Mouse (Mus musculus): ENCODE measurements around the gene Olfr609. TPM values are rescaled to one million over a fixed set of nuclear protein-coding genes. Genes with fewer than 3 reads are reported as not detected.
"Not testable (repeated sequence)": the region's sequence is repeated elsewhere in the genome, so short reads cannot be mapped to it uniquely, and the experiment has no call there.

Olfr609 gene
- polyA plus RNA-seq (2015; fragmentation: Nextera tagmentation; extraction: Ambion mirVana) = not detected in 2 replicates

- 51% methylated on average over 1 of the region's 1 CpGs for WGBS
- no peaks in the 10 kb centered on the region for H3K9me3 ChIP-seq (replicated peaks; ENCODE audit: control insufficient read depth, low read length)
These were observed at the start of gene Olfr609 for GRCm38 (mm10) chr7:103497962-103498361. Olfr609 (minus strand) TSS chr7:103498062.

DNA sequence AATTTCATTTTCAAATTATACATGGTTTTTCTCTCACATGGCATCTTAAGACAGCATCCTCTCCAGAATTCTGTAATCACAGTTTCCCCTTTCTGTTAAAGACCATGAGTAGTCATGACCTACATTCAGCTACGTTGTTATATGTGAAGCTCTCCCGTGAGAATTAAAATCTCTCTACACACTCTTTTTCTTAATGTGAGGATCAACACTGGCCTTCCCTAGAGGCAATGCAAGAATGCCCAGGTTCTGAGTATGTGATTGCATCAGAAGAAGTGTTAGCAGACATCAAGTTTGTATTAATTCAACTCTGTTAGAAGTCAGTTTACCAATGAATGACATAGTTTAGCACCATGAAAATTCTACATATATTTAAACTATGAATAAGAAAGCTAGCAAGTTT, 44.8 kb upstream of the Olfr609 start, which contains the start of gene Olfr612:
Gene Olfr612, minus strand, starts transcription at position 101 of the 400 bp plus-strand sequence.
- WGBS = 70% methylated on average over 2 of the region's 2 CpGs

More at GRCm38 (mm10) chr7:103497962-103498361, at the start of gene Olfr609:
- no peak for ATAC-seq (replicated peaks; ENCODE audit: extremely low read depth, insufficient read depth, low FRiP score)
- Histone ChIP-seq H3K27me3 (ENCODE audit: control insufficient read depth, insufficient read depth, low read length) (no peaks in the 10 kb centered on the region), H3K4me3 (ENCODE audit: low read length) (no peak within 1 kb of the TSS), H3K4me1 (ENCODE audit: control insufficient read depth, insufficient read depth, low read length) (no peaks in the 10 kb centered on the region), H3K4me2 (ENCODE audit: low read depth, low read length) (no peak within 1 kb of the TSS), H3K27ac (ENCODE audit: low read length) (no peak within 1 kb of the TSS), H3K36me3 (ENCODE audit: control insufficient read depth, insufficient read depth) (no peaks in the 10 kb centered on the region), H3K9ac (ENCODE audit: low read length) (no peak within 1 kb of the TSS)

DNA sequence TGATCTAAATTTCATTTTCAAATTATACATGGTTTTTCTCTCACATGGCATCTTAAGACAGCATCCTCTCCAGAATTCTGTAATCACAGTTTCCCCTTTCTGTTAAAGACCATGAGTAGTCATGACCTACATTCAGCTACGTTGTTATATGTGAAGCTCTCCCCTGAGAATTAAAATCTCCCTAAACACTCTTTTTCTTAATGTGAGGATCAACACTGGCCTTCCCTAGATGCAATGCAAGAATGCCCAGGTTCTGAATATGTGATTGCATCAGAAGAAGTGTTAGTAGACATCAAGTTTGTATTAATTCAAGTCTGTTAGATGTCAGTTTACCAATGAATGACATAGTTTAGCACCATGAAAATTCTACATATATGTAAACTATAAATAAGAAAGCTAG, 22.9 kb upstream of the Olfr609 start, which contains the start of gene Olfr611:
Gene Olfr611, minus strand, starts transcription at position 101 of the 400 bp plus-strand sequence.
- H3K4me1 ChIP-seq (ENCODE audit: control insufficient read depth, insufficient read depth, low read length); H3K27me3 ChIP-seq (ENCODE audit: control insufficient read depth, insufficient read depth, low read length); H3K9me3 ChIP-seq (replicated peaks; ENCODE audit: control insufficient read depth, low read length); H3K9ac ChIP-seq (ENCODE audit: low read length); H3K4me3 ChIP-seq (ENCODE audit: low read length); ATAC-seq (replicated peaks; ENCODE audit: extremely low read depth, insufficient read depth, low FRiP score); H3K4me2 ChIP-seq (ENCODE audit: low read depth, low read length); H3K27ac ChIP-seq (ENCODE audit: low read length); H3K36me3 ChIP-seq (ENCODE audit: control insufficient read depth, insufficient read depth): not testable (repeated sequence)
- 54% methylated on average over 1 of the region's 1 CpGs for WGBS

More for the DNA sequence above, 44.8 kb upstream of the Olfr609 start, which contains the start of gene Olfr612:
- ATAC-seq (replicated peaks; ENCODE audit: extremely low read depth, insufficient read depth, low FRiP score); H3K9me3 ChIP-seq (replicated peaks; ENCODE audit: control insufficient read depth, low read length); H3K36me3 ChIP-seq (ENCODE audit: control insufficient read depth, insufficient read depth); H3K4me1 ChIP-seq (ENCODE audit: control insufficient read depth, insufficient read depth, low read length); H3K4me2 ChIP-seq (ENCODE audit: low read depth, low read length); H3K4me3 ChIP-seq (ENCODE audit: low read length); H3K27me3 ChIP-seq (ENCODE audit: control insufficient read depth, insufficient read depth, low read length); H3K27ac ChIP-seq (ENCODE audit: low read length); H3K9ac ChIP-seq (ENCODE audit: low read length): not testable (repeated sequence)

- 68% methylated on average over 2 of the region's 2 CpGs for WGBS
- Histone ChIP-seq H3K9me3 (replicated peaks; ENCODE audit: control insufficient read depth, low read length) (no peaks in the 10 kb centered on the region), H3K27ac (ENCODE audit: low read length) (no peak within 1 kb of the TSS), H3K4me1 (ENCODE audit: control insufficient read depth, insufficient read depth, low read length) (peaks cover 2% of the 10 kb centered on the region; the same call in 1 of the 2 replicates), H3K36me3 (ENCODE audit: control insufficient read depth, insufficient read depth) (no peaks in the 10 kb centered on the region), H3K27me3 (ENCODE audit: control insufficient read depth, insufficient read depth, low read length) (no peaks in the 10 kb centered on the region), H3K4me2 (ENCODE audit: low read depth, low read length) (no peak within 1 kb of the TSS), H3K9ac (ENCODE audit: low read length) (no peak within 1 kb of the TSS), H3K4me3 (ENCODE audit: low read length) (no peak within 1 kb of the TSS)
- ATAC-seq (replicated peaks; ENCODE audit: extremely low read depth, insufficient read depth, low FRiP score) = no peak
These were observed 14.2 kb upstream of the Olfr609 start, which contains the start of gene Olfr610 for GRCm38 (mm10) chr7:103512022-103512421. Olfr610 (minus strand) TSS chr7:103512122.

- not testable (repeated sequence) for H3K9ac ChIP-seq (ENCODE audit: low read length); H3K36me3 ChIP-seq (ENCODE audit: control insufficient read depth, insufficient read depth); H3K9me3 ChIP-seq (replicated peaks; ENCODE audit: control insufficient read depth, low read length); H3K4me2 ChIP-seq (ENCODE audit: low read depth, low read length); H3K27me3 ChIP-seq (ENCODE audit: control insufficient read depth, insufficient read depth, low read length); ATAC-seq (replicated peaks; ENCODE audit: extremely low read depth, insufficient read depth, low FRiP score); H3K4me3 ChIP-seq (ENCODE audit: low read length); H3K27ac ChIP-seq (ENCODE audit: low read length); H3K4me1 ChIP-seq (ENCODE audit: control insufficient read depth, insufficient read depth, low read length)
- 82% methylated on average over 9 of the region's 9 CpGs for WGBS
These were observed 20.8 kb downstream of the Olfr609 start for GRCm38 (mm10) chr7:103477106-103477505.

DNA sequence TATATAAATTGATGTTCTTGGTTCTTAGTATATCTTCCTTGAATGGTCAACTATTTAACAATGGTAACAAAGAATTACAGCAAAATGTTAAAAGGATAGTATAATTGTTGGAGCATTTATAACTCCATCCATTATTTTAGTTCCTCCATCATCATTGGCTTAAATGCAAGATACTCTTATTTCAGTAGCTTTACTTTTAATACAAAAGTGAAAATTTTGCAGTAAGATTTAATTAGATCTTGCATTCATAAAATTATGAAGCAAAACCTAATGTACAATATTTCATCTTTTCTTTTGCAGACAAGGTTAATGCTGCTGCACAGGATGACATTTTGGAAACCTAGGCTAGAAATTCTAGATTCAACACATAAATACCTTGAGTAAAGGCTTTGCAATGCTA, 28.3 kb downstream of the Olfr609 start, which contains the start of gene Olfr608:
Gene Olfr608, plus strand, starts transcription at position 301 of the 400 bp plus-strand sequence.
- Histone ChIP-seq H3K4me1 (ENCODE audit: control insufficient read depth, insufficient read depth, low read length) (no peaks in the 10 kb centered on the region), H3K9ac (ENCODE audit: low read length) (no peak within 1 kb of the TSS), H3K4me3 (ENCODE audit: low read length) (no peak within 1 kb of the TSS), H3K27me3 (ENCODE audit: control insufficient read depth, insufficient read depth, low read length) (no peaks in the 10 kb centered on the region), H3K9me3 (replicated peaks; ENCODE audit: control insufficient read depth, low read length) (no peaks in the 10 kb centered on the region), H3K36me3 (ENCODE audit: control insufficient read depth, insufficient read depth) (no peaks in the 10 kb centered on the region), H3K27ac (ENCODE audit: low read length) (no peak within 1 kb of the TSS), H3K4me2 (ENCODE audit: low read depth, low read length) (no peak within 1 kb of the TSS)
- ATAC-seq (replicated peaks; ENCODE audit: extremely low read depth, insufficient read depth, low FRiP score) = no peak

GRCm38 (mm10) chr7:103460590-103460989, 37.3 kb downstream of the Olfr609 start:
- Histone ChIP-seq H3K27ac (ENCODE audit: low read length) (peak overlapping the region; percentile 41), H3K4me2 (ENCODE audit: low read depth, low read length) (peak overlapping the region; percentile 29), H3K27me3 (ENCODE audit: control insufficient read depth, insufficient read depth, low read length) (no peaks in the 10 kb centered on the region), H3K9me3 (replicated peaks; ENCODE audit: control insufficient read depth, low read length) (no peaks in the 10 kb centered on the region), H3K36me3 (ENCODE audit: control insufficient read depth, insufficient read depth) (no peaks in the 10 kb centered on the region), H3K4me1 (ENCODE audit: control insufficient read depth, insufficient read depth, low read length) (no peaks in the 10 kb centered on the region; the same call in 1 of the 2 replicates), H3K9ac (ENCODE audit: low read length) (no peak overlapping the region), H3K4me3 (ENCODE audit: low read length) (peak overlapping the region; percentile 30)
- WGBS = 47% methylated on average over 5 of the region's 5 CpGs
- peak; percentile 97 for ATAC-seq (replicated peaks; ENCODE audit: extremely low read depth, insufficient read depth, low FRiP score)

DNA sequence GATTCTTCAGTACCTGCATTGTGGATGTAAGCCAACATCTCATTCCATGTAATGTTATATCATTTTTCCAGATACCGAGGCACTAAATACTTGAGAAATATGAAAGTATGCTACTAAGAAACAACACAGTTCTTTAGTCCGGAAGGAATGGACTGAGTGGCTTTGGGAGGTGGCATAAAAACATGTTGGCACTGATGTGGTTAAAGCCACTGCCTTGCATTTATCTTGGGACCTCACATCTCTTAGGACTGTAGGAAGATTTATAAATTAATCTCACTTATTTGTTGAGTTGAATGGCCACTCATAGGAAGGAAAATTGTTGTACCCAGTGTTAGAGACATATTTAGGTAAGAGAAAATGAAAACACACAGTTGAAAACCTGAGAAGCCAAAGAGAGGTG, 49.1 kb downstream of the Olfr609 start, which contains the start of gene Olfr606:
Gene Olfr606, plus strand, starts transcription at position 301 of the 400 bp plus-strand sequence.
- H3K9ac ChIP-seq (ENCODE audit: low read length) = no peak within 1 kb of the TSS
- H3K36me3 ChIP-seq (ENCODE audit: control insufficient read depth, insufficient read depth) = no peaks in the 10 kb centered on the region
- ATAC-seq (replicated peaks; ENCODE audit: extremely low read depth, insufficient read depth, low FRiP score) = no peak
- WGBS = 84% methylated on average over 2 of the region's 2 CpGs
- no peak within 1 kb of the TSS for H3K4me3 ChIP-seq (ENCODE audit: low read length)
- no peaks in the 10 kb centered on the region for H3K4me1 ChIP-seq (ENCODE audit: control insufficient read depth, insufficient read depth, low read length)
- no peak within 1 kb of the TSS for H3K27ac ChIP-seq (ENCODE audit: low read length)
- no peaks in the 10 kb centered on the region for H3K9me3 ChIP-seq (replicated peaks; ENCODE audit: control insufficient read depth, low read length)
- H3K4me2 ChIP-seq (ENCODE audit: low read depth, low read length) = no peak within 1 kb of the TSS
- H3K27me3 ChIP-seq (ENCODE audit: control insufficient read depth, insufficient read depth, low read length) = no peaks in the 10 kb centered on the region

DNA sequence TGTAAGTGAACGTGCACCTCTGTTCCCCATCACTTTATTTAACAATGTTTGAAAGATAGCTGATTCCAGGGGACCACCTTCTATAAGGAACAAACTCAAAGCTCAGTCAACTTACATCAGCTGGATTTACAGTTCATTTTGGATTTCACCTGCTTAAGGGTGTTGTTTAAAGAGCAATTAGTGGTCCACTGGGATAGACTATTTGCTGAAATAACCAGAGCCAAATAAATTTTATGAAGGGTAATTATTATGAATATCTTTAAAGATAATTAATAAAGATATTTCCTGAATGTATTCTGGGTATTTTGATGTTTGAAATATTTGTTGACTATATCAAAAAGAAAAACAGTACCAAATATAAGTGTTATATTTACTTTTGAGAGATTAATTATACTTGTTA, 52.5 kb downstream of the Olfr609 start, which contains the start of gene Olfr605:
Gene Olfr605, minus strand, starts transcription at position 101 of the 400 bp plus-strand sequence.
- 89% methylated on average over 1 of the region's 1 CpGs for WGBS
- H3K36me3 ChIP-seq (ENCODE audit: control insufficient read depth, insufficient read depth) = no peaks in the 10 kb centered on the region
- H3K27ac ChIP-seq (ENCODE audit: low read length) = no peak within 1 kb of the TSS
- H3K4me3 ChIP-seq (ENCODE audit: low read length) = no peak within 1 kb of the TSS
- H3K27me3 ChIP-seq (ENCODE audit: control insufficient read depth, insufficient read depth, low read length) = no peaks in the 10 kb centered on the region
- no peak within 1 kb of the TSS for H3K9ac ChIP-seq (ENCODE audit: low read length)
- H3K4me2 ChIP-seq (ENCODE audit: low read depth, low read length) = no peak within 1 kb of the TSS
- no peaks in the 10 kb centered on the region for H3K4me1 ChIP-seq (ENCODE audit: control insufficient read depth, insufficient read depth, low read length)
- no peak for ATAC-seq (replicated peaks; ENCODE audit: extremely low read depth, insufficient read depth, low FRiP score)
- H3K9me3 ChIP-seq (replicated peaks; ENCODE audit: control insufficient read depth, low read length) = no peaks in the 10 kb centered on the region

Measured in heart, embryonic 16.5 days (tissue).